Comparison of ENCODE assay signal across 8 mouse cellular contexts in genomic region chr1:167283441-167284257, GRCm38 (mm10). TPM values are rescaled to one million over a fixed set of nuclear protein-coding genes. Genes with fewer than 3 reads are reported as not detected.
A peak's percentile ranks its signal among the peaks of the same experiment; 100 is the strongest.
DNase-seq lines count a peak whose midpoint lies in the region; ATAC-seq and TF ChIP-seq lines count a peak whose summit lies in the region.

No protein-coding gene starts in this region.

- no peak for TF ChIP-seq CTCF in midbrain, postnatal 0 days (IDR thresholded peaks at IDR 0.05)

- H3K4me3 ChIP-seq in forebrain, embryonic 15.5 days = peak overlapping the region; percentile 90
- H3K4me3 ChIP-seq in intestine, embryonic 15.5 days (replicated peaks) = peak overlapping the region; percentile 80
- peak overlapping the region; percentile 93 for H3K4me3 ChIP-seq in liver, embryonic 11.5 days (ENCODE audit: low read depth, low read length)
- peak overlapping the region; percentile 92 for H3K4me3 ChIP-seq in midbrain, postnatal 0 days (ENCODE audit: low read depth, low read length)
- H3K4me3 ChIP-seq in stomach, embryonic 16.5 days (replicated peaks; ENCODE audit: low read length) = peak overlapping the region; percentile 62

- no peaks in the 10 kb centered on the region for H3K9me3 ChIP-seq in forebrain, embryonic 15.5 days
- H3K9me3 ChIP-seq in intestine, embryonic 15.5 days = no peaks in the 10 kb centered on the region
- no peaks in the 10 kb centered on the region for H3K9me3 ChIP-seq in liver, embryonic 11.5 days (ENCODE audit: control insufficient read depth, low read length)
- H3K9me3 ChIP-seq in midbrain, postnatal 0 days (ENCODE audit: low read length) = no peaks in the 10 kb centered on the region
- no peaks in the 10 kb centered on the region for H3K9me3 ChIP-seq in stomach, embryonic 16.5 days (replicated peaks; ENCODE audit: control insufficient read depth, low read length)

- WGBS in forebrain, embryonic 15.5 days = 2% methylated on average over 44 of the region's 44 CpGs
- under 1% methylated on average over 44 of the region's 44 CpGs for WGBS in intestine, embryonic 15.5 days
- under 1% methylated on average over 44 of the region's 44 CpGs for WGBS in liver, embryonic 11.5 days
- WGBS in midbrain, postnatal 0 days = 1% methylated on average over 44 of the region's 44 CpGs
- under 1% methylated on average over 44 of the region's 44 CpGs for WGBS in stomach, embryonic 16.5 days

- no peaks in the 10 kb centered on the region for H3K27me3 ChIP-seq in forebrain, embryonic 15.5 days
- H3K27me3 ChIP-seq in intestine, embryonic 15.5 days (replicated peaks) = peaks cover 4% of the 10 kb centered on the region; the same call in 1 of the 2 replicates
- H3K27me3 ChIP-seq in liver, embryonic 11.5 days (replicated peaks; ENCODE audit: control insufficient read depth, insufficient read depth, low read length) = no peaks in the 10 kb centered on the region
- no peaks in the 10 kb centered on the region for H3K27me3 ChIP-seq in midbrain, postnatal 0 days (ENCODE audit: insufficient read depth, low read length)
- H3K27me3 ChIP-seq in stomach, embryonic 16.5 days (ENCODE audit: control insufficient read depth, insufficient read depth, low read length) = no peaks in the 10 kb centered on the region

- no peaks in the 10 kb centered on the region for H3K36me3 ChIP-seq in forebrain, embryonic 15.5 days
- H3K36me3 ChIP-seq in intestine, embryonic 15.5 days = no peaks in the 10 kb centered on the region
- no peaks in the 10 kb centered on the region for H3K36me3 ChIP-seq in liver, embryonic 11.5 days (ENCODE audit: control insufficient read depth, insufficient read depth, low read length)
- no peaks in the 10 kb centered on the region for H3K36me3 ChIP-seq in midbrain, postnatal 0 days (ENCODE audit: insufficient read depth, low read length)
- H3K36me3 ChIP-seq in stomach, embryonic 16.5 days (ENCODE audit: control insufficient read depth, insufficient read depth, low read length) = no peaks in the 10 kb centered on the region

- H3K4me2 ChIP-seq in forebrain, embryonic 15.5 days (replicated peaks) = peak overlapping the region; percentile 76
- H3K4me2 ChIP-seq in intestine, embryonic 15.5 days (replicated peaks) = peak overlapping the region; percentile 86
- H3K4me2 ChIP-seq in liver, embryonic 11.5 days = peak overlapping the region; percentile 74
- H3K4me2 ChIP-seq in midbrain, postnatal 0 days (ENCODE audit: low read depth, low read length, poor library complexity, severe bottlenecking) = peak overlapping the region; percentile 79
- H3K4me2 ChIP-seq in stomach, embryonic 16.5 days (ENCODE audit: low read depth, low read length) = peak overlapping the region; percentile 82

- peaks cover 28% of the 10 kb centered on the region for H3K4me1 ChIP-seq in forebrain, embryonic 15.5 days
- H3K4me1 ChIP-seq in intestine, embryonic 15.5 days (replicated peaks) = peaks cover 9% of the 10 kb centered on the region
- peaks cover 38% of the 10 kb centered on the region for H3K4me1 ChIP-seq in liver, embryonic 11.5 days (replicated peaks; ENCODE audit: control insufficient read depth, insufficient read depth, low read length)
- H3K4me1 ChIP-seq in midbrain, postnatal 0 days (ENCODE audit: insufficient read depth, low read length) = peaks cover 3% of the 10 kb centered on the region; the same call in 1 of the 2 replicates
- H3K4me1 ChIP-seq in stomach, embryonic 16.5 days (ENCODE audit: control insufficient read depth, insufficient read depth, low read length) = peaks cover 18% of the 10 kb centered on the region

- ATAC-seq in forebrain, embryonic 15.5 days (replicated peaks) = peak; percentile 60
- ATAC-seq in intestine, embryonic 15.5 days = peak; percentile 39
- ATAC-seq in liver, embryonic 11.5 days (replicated peaks; ENCODE audit: low FRiP score) = peak; percentile 24
- peak; percentile 31 for ATAC-seq in midbrain, postnatal 0 days (ENCODE audit: low FRiP score)
- no peak for ATAC-seq in stomach, embryonic 16.5 days (ENCODE audit: insufficient read depth, low FRiP score)

- peak overlapping the region; percentile 99 for H3K27ac ChIP-seq in forebrain, embryonic 15.5 days (replicated peaks)
- peak overlapping the region; percentile 92 for H3K27ac ChIP-seq in intestine, embryonic 15.5 days
- peak overlapping the region; percentile 92 for H3K27ac ChIP-seq in liver, embryonic 11.5 days (ENCODE audit: low read depth, low read length)
- peak overlapping the region; percentile 88 for H3K27ac ChIP-seq in midbrain, postnatal 0 days (ENCODE audit: low read depth, low read length)
- H3K27ac ChIP-seq in stomach, embryonic 16.5 days (ENCODE audit: low read length) = peak overlapping the region; percentile 94

- peak overlapping the region; percentile 92 for H3K9ac ChIP-seq in forebrain, embryonic 15.5 days (replicated peaks)
- peak overlapping the region; percentile 84 for H3K9ac ChIP-seq in intestine, embryonic 15.5 days
- peak overlapping the region; percentile 96 for H3K9ac ChIP-seq in liver, embryonic 11.5 days (ENCODE audit: low read depth, low read length)
- peak overlapping the region; percentile 84 for H3K9ac ChIP-seq in midbrain, postnatal 0 days (replicated peaks; ENCODE audit: low read length, poor library complexity, severe bottlenecking)
- peak overlapping the region; percentile 90 for H3K9ac ChIP-seq in stomach, embryonic 16.5 days (ENCODE audit: low read length)

- peak; percentile 37 to 70 for DNase-seq in layer of hippocampus, adult 18-20 months (ENCODE audit: low spot score in 2 of 2)
- no peak for DNase-seq in layer of hippocampus, adult 9-11 months
- peak; percentile 57 for DNase-seq in brain, embryonic 18.5 days (ENCODE audit: low read depth, low spot score)
- DNase-seq in liver, embryonic 11.5 days (ENCODE audit: low spot score) = peak; percentile 72
- peak; percentile 72 for DNase-seq in midbrain, postnatal 0 days (ENCODE audit: low spot score)

RNA-seq across cellular contexts. Expression of gene Uck2, which starts 1.5 kb away (rescaled TPM):
- 10 to 100 TPM; 28.4 to 35.9 TPM for total RNA-seq in layer of hippocampus, adult 18-20 months (2021)
- 64.7 and 68.2 TPM in 2 replicates for polyA plus RNA-seq in forebrain, embryonic 15.5 days (2015; fragmentation: Nextera tagmentation; extraction: Ambion mirVana)
- polyA plus RNA-seq in intestine, embryonic 15.5 days (2015; fragmentation: Nextera tagmentation; extraction: Ambion mirVana) = 49.5 and 52.3 TPM in 2 replicates
- polyA plus RNA-seq in liver, embryonic 11.5 days (2014; fragmentation: Nextera tagmentation; extraction: Ambion mirVana) = 144 and 156 TPM in 2 replicates
- 54.4 and 74.2 TPM in 2 replicates for total RNA-seq in midbrain, postnatal 0 days (2014; rRNA removed)
- 32.7 and 42.7 TPM in 2 replicates for polyA plus RNA-seq in midbrain, postnatal 0 days (2015; fragmentation: Nextera tagmentation; extraction: Ambion mirVana)
- polyA plus RNA-seq in stomach, embryonic 16.5 days (2015; fragmentation: Nextera tagmentation; extraction: Ambion mirVana) = 65.4 and 70.9 TPM in 2 replicates

RNA-seq across cellular contexts. Expression of gene Tmco1, which starts 24.5 kb away (rescaled TPM):
- total RNA-seq in layer of hippocampus, adult 18-20 months (2021) = 10 to 100 TPM; 46.8 to 50.3 TPM
- polyA plus RNA-seq in forebrain, embryonic 15.5 days (2015; fragmentation: Nextera tagmentation; extraction: Ambion mirVana) = 68.1 and 69.0 TPM in 2 replicates
- polyA plus RNA-seq in intestine, embryonic 15.5 days (2015; fragmentation: Nextera tagmentation; extraction: Ambion mirVana) = 101 and 109 TPM in 2 replicates
- polyA plus RNA-seq in liver, embryonic 11.5 days (2014; fragmentation: Nextera tagmentation; extraction: Ambion mirVana) = 104 and 116 TPM in 2 replicates
- total RNA-seq in midbrain, postnatal 0 days (2014; rRNA removed) = 40.7 and 52.5 TPM in 2 replicates
- polyA plus RNA-seq in midbrain, postnatal 0 days (2015; fragmentation: Nextera tagmentation; extraction: Ambion mirVana) = 74.4 and 74.9 TPM in 2 replicates
- 112 TPM in 2 replicates for polyA plus RNA-seq in stomach, embryonic 16.5 days (2015; fragmentation: Nextera tagmentation; extraction: Ambion mirVana)
